Mouse (Mus musculus) lung, postnatal 0 days (tissue): ENCODE data around the gene Acer3. TPM values are rescaled to one million over a fixed set of nuclear protein-coding genes. Genes with fewer than 3 reads are reported as not detected.

Experiments used
- ATAC-seq: fragments of 200-750 bp; cut with Nextera tagmentation; 2 replicates; pipeline ENCODE4 v1.8.0; 2017; ENCODE audit warnings: moderate library complexity
- DNase-seq: peaks from one replicate; pipeline ENCODE4 v3.0.0-alpha.2; 2016; ENCODE audit warnings: low spot score
- H3K27ac ChIP-seq: fragments of 300-500 bp; sonication (generic); 2 replicates; pipeline ENCODE4 v1.5.1; 2014; ENCODE audit warnings: antibody characterized with exemption, mild to moderate bottlenecking, low read length, mixed read lengths
- H3K27me3 ChIP-seq: fragments of 300-500 bp; sonication (generic); replicated peaks from 2 replicates; pipeline ENCODE4 v1.6.1; 2014; ENCODE audit warnings: low read length, mixed read lengths; ENCODE audit not compliant: insufficient read depth
- H3K36me3 ChIP-seq: fragments of 300-500 bp; sonication (generic); 2 replicates; pipeline ENCODE4 v1.6.1; 2014; ENCODE audit warnings: low read length, mixed read lengths; ENCODE audit not compliant: insufficient read depth
- H3K4me1 ChIP-seq: fragments of 300-500 bp; sonication (generic); 2 replicates; pipeline ENCODE4 v1.6.1; 2014; ENCODE audit warnings: antibody characterized with exemption, low read depth, low read length, mixed read lengths; ENCODE audit not compliant: insufficient read depth
- H3K4me2 ChIP-seq: fragments of 300-500 bp; sonication (generic); replicated peaks from 2 replicates; pipeline ENCODE4 v1.6.1; 2014; ENCODE audit warnings: low read depth, mild to moderate bottlenecking, low read length, moderate library complexity, mixed read lengths
- H3K4me3 ChIP-seq: fragments of 300-500 bp; sonication (generic); 2 replicates; pipeline ENCODE4 v1.5.1; 2014; ENCODE audit warnings: low read depth, low read length
- H3K9ac ChIP-seq: fragments of 300-500 bp; sonication (generic); replicated peaks from 2 replicates; pipeline ENCODE4 v1.6.1; 2014; ENCODE audit warnings: low read depth, mild to moderate bottlenecking
- H3K9me3 ChIP-seq: fragments of 300-500 bp; sonication (generic); 2 replicates; pipeline ENCODE4 v1.6.1; 2016; ENCODE audit warnings: low read length, mixed read lengths
- CTCF ChIP-seq: IDR thresholded peaks from 2 replicates; pipeline ENCODE4 v1.5.1; 2016; ENCODE audit warnings: antibody characterized with exemption, mild to moderate bottlenecking
- EP300 ChIP-seq: IDR thresholded peaks from 2 replicates; pipeline ENCODE4 v1.6.1; 2016; ENCODE audit warnings: antibody characterized with exemption, mild to moderate bottlenecking, control low read depth
- WGBS: fragments of 180-500 bp; shearing (Covaris S2); extraction: QIAGEN DNeasy Blood & Tissue Kit; methylation state at CpG from one replicate; pipeline ENCODE4 v1.1.7; 2014; 5-methylcytosine and 5-hydroxymethylcytosine counted together
- polyA plus RNA-seq: library from polyadenylated mRNA; unstranded; fragments of >200 nt; fragmentation: Nextera tagmentation; extraction: Ambion mirVana; gene quantifications from 2 replicates; pipeline ENCODE4 v1.2.1, GENCODE M21; 2015

Acer3 gene
- polyA plus RNA-seq, 1 experiment from 2014 or later = 43.4 TPM

DNA sequence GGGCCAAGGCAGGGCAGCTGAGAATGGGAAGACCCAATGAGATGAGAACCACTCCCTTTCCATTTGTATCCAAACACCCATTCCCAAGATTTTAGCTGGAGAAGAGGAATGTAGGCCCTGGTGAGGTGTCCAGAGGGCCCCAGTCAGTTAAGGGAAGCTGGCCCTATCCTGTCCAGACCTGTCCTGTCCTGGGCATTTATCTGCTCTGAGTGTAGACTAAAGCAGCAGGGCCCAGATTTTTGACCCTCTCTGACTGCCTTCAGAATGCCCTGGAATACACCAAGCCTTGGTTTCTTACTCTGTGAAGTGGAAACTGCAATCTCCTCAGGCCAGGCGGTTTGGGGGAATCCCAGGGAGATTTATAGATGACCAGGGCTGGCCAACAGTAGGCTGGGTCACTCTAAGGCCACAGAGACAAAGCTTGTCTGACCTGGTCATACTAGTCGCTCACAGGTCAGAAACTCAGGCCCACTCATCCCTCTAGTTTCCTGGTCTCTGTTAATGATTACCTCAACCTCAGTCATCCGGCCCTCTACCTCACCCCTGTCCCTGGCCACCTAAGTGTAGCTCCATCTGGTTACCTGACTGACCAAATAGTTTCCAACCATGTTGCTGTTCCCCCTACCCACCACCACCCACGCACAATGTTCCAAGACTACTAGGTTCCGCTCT lies 142.3 kb downstream of the Acer3 start:
- peak; percentile 16 for ATAC-seq
- DNase-seq = no peak
- TF ChIP-seq CTCF = no peak
- no peak for TF ChIP-seq EP300
- Histone ChIP-seq H3K9me3 (no peaks in the 10 kb centered on the region), H3K27ac (peak overlapping the region; percentile 61), H3K4me1 (peaks cover 8% of the 10 kb centered on the region), H3K27me3 (no peaks in the 10 kb centered on the region), H3K36me3 (no peaks in the 10 kb centered on the region), H3K4me2 (peak overlapping the region; percentile 88), H3K9ac (peak overlapping the region; percentile 46; the same call in 1 of the 2 replicates), H3K4me3 (peak overlapping the region; percentile 79)
- WGBS = 71% methylated on average over 5 of the region's 5 CpGs

DNA sequence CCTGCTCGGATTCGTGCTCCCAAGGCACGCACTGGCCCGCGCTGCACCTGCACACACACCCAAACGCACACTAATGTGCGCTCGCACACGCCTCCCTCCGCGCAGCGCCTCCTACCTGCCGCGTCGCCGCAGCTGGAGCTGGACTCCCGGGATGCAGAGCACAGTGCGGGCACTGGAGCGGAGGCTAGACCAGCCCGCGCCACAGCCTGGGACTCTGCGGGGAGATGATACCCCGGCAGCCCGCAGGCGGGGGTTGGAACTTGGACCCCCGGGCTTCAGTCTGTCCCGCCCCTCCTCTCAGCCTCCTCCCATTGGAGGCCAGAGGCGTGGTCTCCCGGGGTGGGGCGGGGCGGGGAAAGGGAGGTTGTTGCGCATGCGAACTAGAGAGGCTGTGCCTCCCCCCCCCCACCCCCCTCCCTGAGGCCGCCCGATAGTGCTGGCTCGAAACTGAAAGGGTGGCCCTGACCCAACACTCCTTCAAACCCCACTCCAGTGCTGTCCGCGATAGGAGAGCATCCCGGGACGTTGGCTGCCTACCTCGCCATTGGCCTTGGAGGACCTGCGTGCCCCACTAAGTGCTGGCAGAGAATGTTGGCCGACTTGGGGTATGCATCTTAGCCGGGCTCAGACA lies 143.0 kb downstream of the Acer3 start, which contains the start of gene Capn5:
Gene Capn5 (minus strand): TSS at position 346 of the 631 bp plus-strand sequence.
- Histone ChIP-seq H3K4me1 (peaks cover 8% of the 10 kb centered on the region), H3K9ac (peak within 1 kb of the TSS; percentile 48), H3K4me2 (peak within 1 kb of the TSS; percentile 88), H3K4me3 (peak within 1 kb of the TSS; percentile 79), H3K27me3 (no peaks in the 10 kb centered on the region), H3K9me3 (no peaks in the 10 kb centered on the region), H3K27ac (peak within 1 kb of the TSS; percentile 61), H3K36me3 (no peaks in the 10 kb centered on the region)
- 1% methylated on average over 33 of the region's 44 CpGs for WGBS
- TF ChIP-seq CTCF (peak; percentile 82), EP300 (no peak)
- ATAC-seq (peak; percentile 93), DNase-seq (peak; percentile 84)

DNA sequence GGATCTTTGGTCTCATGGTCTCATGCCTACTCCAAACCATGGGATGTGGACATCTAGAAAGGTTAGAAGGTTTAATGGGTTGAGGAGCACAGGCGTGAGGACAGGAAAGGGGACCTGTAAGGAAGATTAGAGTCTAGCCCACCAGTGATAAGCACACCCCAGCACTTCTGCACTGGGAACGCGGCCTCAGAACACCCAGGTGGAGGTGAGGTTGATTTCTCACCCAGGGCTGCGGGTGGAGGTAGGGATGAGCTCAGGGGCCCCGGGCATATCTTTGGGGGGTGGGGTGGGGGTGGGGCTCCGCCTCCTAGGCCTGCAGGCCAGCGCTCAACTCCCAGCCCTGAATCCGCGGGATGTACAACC lies 143.5 kb downstream of the Acer3 start:
- peak overlapping the region; percentile 79 for H3K4me3 ChIP-seq
- H3K4me2 ChIP-seq = peak overlapping the region; percentile 88
- WGBS = 4% methylated on average over 6 of the region's 9 CpGs
- H3K9me3 ChIP-seq = no peaks in the 10 kb centered on the region
- no peak for ATAC-seq
- TF ChIP-seq EP300 = no peak
- no peak for TF ChIP-seq CTCF
- no peak for DNase-seq
- peaks cover 8% of the 10 kb centered on the region for H3K4me1 ChIP-seq
- H3K9ac ChIP-seq = peak overlapping the region; percentile 48
- no peaks in the 10 kb centered on the region for H3K27me3 ChIP-seq
- no peak overlapping the region for H3K27ac ChIP-seq
- no peaks in the 10 kb centered on the region for H3K36me3 ChIP-seq

DNA sequence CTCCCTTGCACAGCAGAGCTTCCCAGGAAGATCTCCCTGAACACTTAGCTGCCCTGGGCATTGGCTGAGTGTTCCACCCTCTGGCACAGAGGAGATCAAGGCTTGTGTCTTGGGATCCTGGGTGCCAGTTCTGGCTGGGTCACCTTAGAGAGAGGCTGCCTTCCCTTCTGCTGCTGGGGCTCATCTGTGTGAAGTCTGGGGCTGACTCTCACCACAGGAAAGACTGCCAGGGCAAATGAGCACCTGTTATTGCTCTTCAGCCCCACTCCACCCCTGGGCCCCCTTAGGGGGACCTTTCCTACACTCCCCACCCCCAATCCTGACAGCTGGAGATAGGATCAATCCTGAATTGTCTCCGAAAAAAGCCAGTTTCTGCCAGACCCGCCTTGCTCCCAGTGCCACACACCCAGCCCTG lies 143.9 kb downstream of the Acer3 start:
- TF ChIP-seq EP300 = no peak
- no peak for TF ChIP-seq CTCF
- no peaks in the 10 kb centered on the region for H3K36me3 ChIP-seq
- H3K4me3 ChIP-seq = no peak overlapping the region
- H3K4me1 ChIP-seq = peaks cover 8% of the 10 kb centered on the region
- no peak for DNase-seq
- no peak overlapping the region for H3K9ac ChIP-seq
- no peaks in the 10 kb centered on the region for H3K9me3 ChIP-seq
- ATAC-seq = no peak
- H3K27me3 ChIP-seq = no peaks in the 10 kb centered on the region
- H3K4me2 ChIP-seq = peak overlapping the region; percentile 88; the same call in 1 of the 2 replicates
- WGBS = 53% methylated on average over 2 of the region's 2 CpGs
- H3K27ac ChIP-seq = no peak overlapping the region

DNA sequence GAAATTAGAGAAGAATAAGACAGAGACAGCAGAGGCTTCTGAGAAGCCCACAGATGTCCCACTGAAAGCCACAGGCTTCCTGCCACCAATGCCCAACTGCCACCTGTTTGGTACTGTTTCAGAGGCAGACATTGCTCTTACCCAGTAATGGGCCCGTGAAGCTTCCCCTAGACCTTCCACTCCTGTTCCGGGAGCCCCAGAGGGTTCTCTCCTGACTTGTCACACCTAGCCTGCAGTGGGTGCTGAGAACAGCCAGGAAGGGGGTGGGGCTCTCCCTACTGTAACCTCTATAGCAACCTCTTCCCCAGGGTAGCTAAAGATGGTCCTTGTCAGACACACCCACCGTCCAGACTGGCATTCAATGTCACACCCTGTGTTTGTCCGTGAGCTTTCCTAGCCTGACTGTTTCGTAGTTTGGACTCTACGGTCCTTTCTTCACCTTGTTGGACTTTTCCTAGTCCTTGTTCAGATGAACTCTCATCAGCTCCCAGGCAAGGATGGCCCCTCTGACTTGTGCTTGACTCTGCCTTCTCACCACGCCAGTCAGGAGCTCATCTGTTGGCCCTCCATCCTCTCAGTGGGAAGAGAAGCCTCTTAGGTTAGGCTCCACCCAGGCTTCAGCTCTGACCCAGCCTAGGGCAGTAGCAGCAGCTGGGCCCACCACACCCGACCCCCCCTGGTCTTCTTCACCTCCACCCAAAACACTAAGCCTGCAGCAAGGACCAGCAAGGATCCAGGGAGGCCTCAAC lies 144.5 kb downstream of the Acer3 start:
- 47% methylated on average over 8 of the region's 8 CpGs for WGBS
- H3K27ac ChIP-seq = no peak overlapping the region
- DNase-seq (no peak), ATAC-seq (no peak)
- no peak for TF ChIP-seq EP300
- TF ChIP-seq CTCF = no peak
- H3K36me3 ChIP-seq = no peaks in the 10 kb centered on the region
- H3K4me2 ChIP-seq = no peak overlapping the region; the same call in 1 of the 2 replicates
- no peaks in the 10 kb centered on the region for H3K9me3 ChIP-seq
- H3K9ac ChIP-seq = no peak overlapping the region
- H3K4me3 ChIP-seq = no peak overlapping the region
- H3K27me3 ChIP-seq = no peaks in the 10 kb centered on the region
- peaks cover 8% of the 10 kb centered on the region for H3K4me1 ChIP-seq
